Mouse (Mus musculus): ENCODE data around the gene Ostm1.

- TF ChIP-seq GATA1 (IDR thresholded peaks at IDR 0.05; ENCODE audit: low read length) = no peak
- TF ChIP-seq TAL1 (IDR thresholded peaks at IDR 0.05; ENCODE audit: low read length) = no peak
Measured at GRCm38 (mm10) chr10:42635046-42635445, 51.4 kb downstream of the Ostm1 start.
